Mouse (Mus musculus) yolk sac, embryonic 10.5 days (tissue): ENCODE data around the gene AA986860.
A peak's percentile ranks its signal among the peaks of the same experiment; 100 is the strongest.

Source experiments
- DNase-seq: peaks from one replicate; pipeline ENCODE4 v3.0.0-alpha.2; 2017; ENCODE audit warnings: low spot score

AA986860 gene

GRCm38 (mm10) chr1:130731741-130732337, at the start of gene AA986860:
Gene AA986860, plus strand, starts transcription at chr1:130731976.
- peak; percentile 93 for DNase-seq

GRCm38 (mm10) chr1:130683905-130684304, 47.9 kb upstream of the AA986860 start:
- no peak for DNase-seq

- no peak for DNase-seq
Measured at GRCm38 (mm10) chr1:130698601-130699000, 33.2 kb upstream of the AA986860 start.

GRCm38 (mm10) chr1:130699937-130700633, 31.7 kb upstream of the AA986860 start:
- no peak for DNase-seq

- DNase-seq: no peak
Measured at GRCm38 (mm10) chr1:130701976-130702375, 29.8 kb upstream of the AA986860 start.

GRCm38 (mm10) chr1:130703613-130704012, 28.2 kb upstream of the AA986860 start:
- no peak for DNase-seq

- DNase-seq: no peak
Measured at GRCm38 (mm10) chr1:130710283-130711080, 21.3 kb upstream of the AA986860 start.

GRCm38 (mm10) chr1:130714046-130714445, 17.7 kb upstream of the AA986860 start:
- no peak for DNase-seq

GRCm38 (mm10) chr1:130715561-130716217, 16.1 kb upstream of the AA986860 start, which contains the start of gene Gm29427:
Gene Gm29427, minus strand, starts transcription at chr1:130715799.
- DNase-seq: peak; percentile 96

GRCm38 (mm10) chr1:130716218-130716512, 15.6 kb upstream of the AA986860 start:
- DNase-seq: no peak

- DNase-seq: no peak
Measured at GRCm38 (mm10) chr1:130716513-130717290, 15.1 kb upstream of the AA986860 start.

- peak; percentile 90 for DNase-seq
Measured at GRCm38 (mm10) chr1:130717291-130717871, 14.4 kb upstream of the AA986860 start, which contains the start of gene Yod1. Gene Yod1, plus strand, starts transcription at chr1:130717327.

GRCm38 (mm10) chr1:130724206-130724605, 7.6 kb upstream of the AA986860 start:
- no peak for DNase-seq

- DNase-seq: no peak
Measured at GRCm38 (mm10) chr1:130726396-130726795, 5.4 kb upstream of the AA986860 start.

GRCm38 (mm10) chr1:130728070-130728469, 3.7 kb upstream of the AA986860 start:
- no peak for DNase-seq

- DNase-seq: no peak
Measured at GRCm38 (mm10) chr1:130728708-130729107, 3.1 kb upstream of the AA986860 start.

- DNase-seq: no peak
Measured at GRCm38 (mm10) chr1:130729153-130729552, 2.6 kb upstream of the AA986860 start, which contains the start of gene Pfkfb2. Gene Pfkfb2, minus strand, starts transcription at chr1:130729253.

- DNase-seq: no peak
Measured at GRCm38 (mm10) chr1:130732706-130733658, 1.2 kb downstream of the AA986860 start.

GRCm38 (mm10) chr1:130733671-130734070, 1.9 kb downstream of the AA986860 start:
- peak; percentile 47 for DNase-seq

GRCm38 (mm10) chr1:130734452-130734851, 2.7 kb downstream of the AA986860 start:
- no peak for DNase-seq
